Mouse (Mus musculus) MEL (cell line): ENCODE measurements around the gene Elp1.

Experiments
- CHD2 ChIP-seq: IDR thresholded peaks from 2 replicates; pipeline ENCODE4 v1.6.1; 2011; ENCODE audit warnings: low read length, improper control_type of control experiment
- CTCF ChIP-seq, 3 experiments: IDR thresholded peaks in 2 of 3; conservative IDR thresholded peaks in 1 of 3; 2 replicates each; pipeline ENCODE4 v1.5.1; 2011 to 2012; ENCODE audit warnings: low read length in 3 of 3, low read depth in 2 of 3, mild to moderate bottlenecking in 2 of 3, improper control_type of control experiment in 1 of 3, inconsistent platforms in 1 of 3, mixed read lengths in 1 of 3, moderate library complexity in 1 of 3; ENCODE audit not compliant: control insufficient read depth in 1 of 3, insufficient read depth in 1 of 3, poor library complexity in 1 of 3, severe bottlenecking in 1 of 3
- EP300 ChIP-seq, 2 experiments: IDR thresholded peaks; 2 replicates each; pipeline ENCODE4 v1.6.1; 2011; ENCODE audit warnings: improper control_type of control experiment in 2 of 2, low read length in 2 of 2, low read depth in 1 of 2, mild to moderate bottlenecking in 1 of 2
- GATA1 ChIP-seq: IDR thresholded peaks from 2 replicates; pipeline ENCODE4 v1.6.1; 2011; ENCODE audit warnings: low read depth, low read length, improper control_type of control experiment
- HCFC1 ChIP-seq: IDR thresholded peaks from 2 replicates; pipeline ENCODE4 v1.6.1; 2012; ENCODE audit warnings: low read depth, mild to moderate bottlenecking, inconsistent platforms, low read length, improper control_type of control experiment, moderate library complexity
- KAT2A ChIP-seq: conservative IDR thresholded peaks from 2 replicates; pipeline ENCODE4 v1.6.1; 2012; ENCODE audit warnings: low read depth, low read length, improper control_type of control experiment, inconsistent platforms
- MAZ ChIP-seq: IDR thresholded peaks from 2 replicates; pipeline ENCODE4 v1.6.1; 2012; ENCODE audit warnings: low read depth, mild to moderate bottlenecking, inconsistent platforms, low read length, improper control_type of control experiment
- POLR2A ChIP-seq, 2 experiments: IDR thresholded peaks; 2 replicates each; pipeline ENCODE4 v1.6.1; 2011 to 2012; ENCODE audit warnings: low read length in 2 of 2, mild to moderate bottlenecking in 2 of 2, control low read depth in 1 of 2, improper control_type of control experiment in 1 of 2, low read depth in 1 of 2, moderate library complexity in 1 of 2; ENCODE audit not compliant: control insufficient read depth in 1 of 2, insufficient read depth in 1 of 2, poor library complexity in 1 of 2
- RCOR1 ChIP-seq: IDR thresholded peaks from 2 replicates; pipeline ENCODE4 v1.6.1; 2012; ENCODE audit warnings: low read depth, mild to moderate bottlenecking, inconsistent platforms, low read length, improper control_type of control experiment
- TAL1 ChIP-seq: IDR thresholded peaks from 2 replicates; pipeline ENCODE4 v1.6.1; 2012; ENCODE audit warnings: mild to moderate bottlenecking, inconsistent platforms, low read length, moderate library complexity, mixed read lengths
- TBP ChIP-seq: IDR thresholded peaks from 2 replicates; pipeline ENCODE4 v1.8.0; 2011; ENCODE audit warnings: low read depth, low read length, improper control_type of control experiment
- TCF12 ChIP-seq: IDR thresholded peaks from 2 replicates; pipeline ENCODE4 v1.6.1; 2014; ENCODE audit warnings: low read depth, mild to moderate bottlenecking, inconsistent platforms, low read length, improper control_type of control experiment, moderate library complexity
- UBTF ChIP-seq: IDR thresholded peaks from 2 replicates; pipeline ENCODE4 v1.6.1; 2012; ENCODE audit warnings: low read depth, mild to moderate bottlenecking, inconsistent platforms, low read length, improper control_type of control experiment, moderate library complexity, borderline replicate concordance; ENCODE audit not compliant: insufficient read depth

GRCm38 (mm10) chr4:56742698-56743097 is 59.4 kb downstream of the Elp1 start:
- TF ChIP-seq RCOR1 = no peak
- TF ChIP-seq CTCF (IDR thresholded peaks at IDR 0.05 in 2 of 3, conservative IDR thresholded peaks at IDR 0.05 in 1 of 3; ENCODE audit: control insufficient read depth in 1 of 3, insufficient read depth in 1 of 3, low read depth in 2 of 3, low read length in 3 of 3, poor library complexity in 1 of 3, severe bottlenecking in 1 of 3) = no peak
- TF ChIP-seq EP300 (IDR thresholded peaks at IDR 0.05; ENCODE audit: low read depth in 1 of 2, low read length in 2 of 2) = no peak
- no peak for TF ChIP-seq HCFC1
- no peak for TF ChIP-seq CHD2
- no peak for TF ChIP-seq TBP
- TF ChIP-seq UBTF = no peak
- no peak for TF ChIP-seq POLR2A (IDR thresholded peaks at IDR 0.05; ENCODE audit: control insufficient read depth in 1 of 2, insufficient read depth in 1 of 2, low read depth in 1 of 2, low read length in 2 of 2, poor library complexity in 1 of 2)
- TF ChIP-seq MAZ = no peak
- no peak for TF ChIP-seq TAL1
- no peak for TF ChIP-seq KAT2A
- TF ChIP-seq GATA1 = no peak
- no peak for TF ChIP-seq TCF12
